Mouse (Mus musculus) kidney, adult 2 months (tissue): ENCODE results near the gene Epor.

Source experiments
- CTCF ChIP-seq: fragments of 200-500 bp; conservative IDR thresholded peaks from 2 replicates; pipeline ENCODE4 v1.5.1; 2011; ENCODE audit warnings: low read depth, mild to moderate bottlenecking, control low read depth, low read length, moderate library complexity, mixed read lengths; ENCODE audit not compliant: insufficient read depth, insufficient read length
- POLR2A ChIP-seq: fragments of 200-500 bp; IDR thresholded peaks from one replicate; pipeline ENCODE4 v1.6.1; 2011; ENCODE audit warnings: low read depth, low read length, control low read depth

DNA sequence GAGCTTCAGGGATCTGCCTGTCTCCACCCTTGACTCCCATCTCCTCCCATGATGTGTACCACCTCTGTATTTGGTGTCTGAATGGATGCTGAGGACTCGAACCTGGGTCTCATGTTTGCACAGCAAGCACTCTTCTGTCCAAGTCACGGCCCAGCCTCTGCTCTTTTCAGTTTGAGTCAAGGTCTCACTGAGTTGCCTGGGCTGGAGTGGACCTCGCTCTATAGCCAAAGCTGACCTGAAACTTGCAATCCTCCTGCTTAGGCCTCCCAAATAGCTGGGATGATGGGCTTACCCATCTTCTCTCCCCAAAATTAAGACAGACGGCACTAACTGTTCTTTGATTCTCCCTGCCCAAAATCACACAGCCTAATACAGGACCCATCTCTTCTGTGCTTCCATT lies 40.3 kb downstream of the Epor start:
- TF ChIP-seq POLR2A (no peak), CTCF (no peak)
